Mouse (Mus musculus) thymus, postnatal 0 days (tissue): ENCODE measurements around the gene Bbip1. TPM values are rescaled to one million over a fixed set of nuclear protein-coding genes. Genes with fewer than 3 reads are reported as not detected.
"Not testable (repeated sequence)": the region's sequence is repeated elsewhere in the genome, so short reads cannot be mapped to it uniquely, and the experiment has no call there.

ENCODE experiments used
- DNase-seq: peaks from one replicate; pipeline ENCODE4 v3.0.0-alpha.2; 2015; ENCODE audit warnings: low spot score
- polyA plus RNA-seq: library from polyadenylated mRNA; unstranded; fragments of >200 nt; fragmentation: Nextera tagmentation; extraction: Ambion mirVana; gene quantifications from 2 replicates; pipeline ENCODE4 v1.2.1, GENCODE M21; 2015

Bbip1 gene
- 136 and 139 TPM in 2 replicates for polyA plus RNA-seq

- peak; percentile 100 for DNase-seq
Measured at GRCm38 (mm10) chr19:53943802-53944785, at the start of gene Bbip1, which contains the start of gene Shoc2. Bbip1 (minus strand) TSS chr19:53944627. Shoc2 (plus strand) TSS chr19:53944306.

- DNase-seq = no peak
Measured at GRCm38 (mm10) chr19:53993860-53994259, 49.4 kb upstream of the Bbip1 start.

- DNase-seq = no peak
Measured at GRCm38 (mm10) chr19:53990538-53990937, 46.1 kb upstream of the Bbip1 start.

- no peak for DNase-seq
Measured at GRCm38 (mm10) chr19:53984628-53985027, 40.2 kb upstream of the Bbip1 start.

DNA sequence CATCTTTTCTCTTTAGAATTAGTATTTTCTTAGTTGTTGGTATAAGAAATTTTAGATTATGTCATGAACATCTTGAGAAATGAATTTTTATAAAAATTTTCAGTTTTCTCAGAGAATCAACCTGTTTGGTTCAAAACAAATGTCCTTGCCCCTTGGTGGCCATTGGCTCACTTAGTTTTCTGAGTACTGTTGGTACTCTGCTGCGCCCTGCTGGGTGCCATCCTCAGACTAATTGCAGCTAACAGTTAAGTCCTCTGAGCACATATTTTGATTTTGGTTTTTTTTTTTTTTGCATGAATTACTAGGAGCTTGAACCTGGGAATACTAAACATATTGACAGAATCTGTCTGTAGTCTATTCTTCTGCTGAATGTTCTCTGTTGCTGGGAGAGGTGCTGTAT is 38.9 kb upstream of the Bbip1 start:
- DNase-seq = no peak

GRCm38 (mm10) chr19:53982041-53982440 is 37.6 kb upstream of the Bbip1 start:
- no peak for DNase-seq

DNA sequence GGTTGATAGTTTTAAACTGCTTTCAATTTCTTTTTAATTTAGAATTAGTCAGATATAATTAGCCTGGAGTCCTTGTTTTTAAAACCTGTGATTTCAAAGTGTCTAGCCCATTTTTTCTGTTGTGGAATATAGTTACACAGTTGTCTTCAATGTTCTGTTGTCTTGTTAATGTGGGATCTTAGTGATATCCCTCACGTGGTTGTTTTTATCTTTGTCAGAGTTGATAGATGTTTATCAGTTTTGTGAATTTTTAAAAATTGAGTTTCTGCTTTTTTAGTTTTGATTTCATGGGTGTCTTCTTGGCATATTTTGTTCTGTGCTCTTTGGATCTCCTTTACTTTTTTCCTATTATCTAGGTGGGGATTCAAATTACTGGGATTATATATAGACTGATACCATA is 29.2 kb upstream of the Bbip1 start:
- no peak for DNase-seq

- no peak for DNase-seq
Measured at GRCm38 (mm10) chr19:53971938-53972337, 27.5 kb upstream of the Bbip1 start.

GRCm38 (mm10) chr19:53969226-53969625 is 24.8 kb upstream of the Bbip1 start:
- no peak for DNase-seq

DNA sequence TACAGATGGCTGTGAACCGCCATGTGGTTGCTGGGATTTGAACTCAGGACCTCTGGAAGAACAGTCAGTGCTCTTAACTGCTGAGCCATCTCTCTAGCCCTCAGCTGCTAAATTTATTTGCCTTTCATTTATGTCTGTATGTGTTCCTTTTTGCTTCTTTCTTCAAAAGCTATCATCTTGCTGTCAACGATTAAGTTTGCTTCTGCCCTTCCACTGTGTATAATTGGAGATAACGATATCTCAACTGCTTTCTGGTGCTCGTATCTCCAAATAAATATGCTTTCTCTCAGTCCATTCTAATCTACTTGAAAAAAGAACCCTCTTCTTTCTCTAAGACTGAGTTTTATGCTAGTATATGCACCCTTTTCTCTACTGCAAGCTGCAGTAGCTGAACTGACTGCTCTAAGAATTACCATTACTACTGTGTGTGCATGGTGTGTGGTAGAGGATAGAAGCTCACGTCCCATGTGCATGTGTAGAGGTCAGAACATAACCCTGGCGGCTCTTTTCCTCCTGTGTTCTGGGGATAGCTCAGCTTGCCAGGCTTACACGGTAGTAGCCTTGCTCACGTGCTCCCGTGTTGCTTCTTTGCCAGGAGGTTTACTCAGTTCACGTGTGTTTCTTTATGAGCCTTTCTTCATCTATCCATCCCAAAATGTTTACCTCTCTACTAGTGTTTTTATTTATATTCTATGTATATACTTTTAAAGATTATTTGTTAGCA is 20.6 kb upstream of the Bbip1 start:
- DNase-seq = no peak

- DNase-seq = not testable (repeated sequence)
Measured at GRCm38 (mm10) chr19:53964347-53964746, 19.9 kb upstream of the Bbip1 start.

- DNase-seq = no peak
Measured at GRCm38 (mm10) chr19:53962511-53962910, 18.1 kb upstream of the Bbip1 start.

GRCm38 (mm10) chr19:53957513-53957912 is 13.1 kb upstream of the Bbip1 start:
- DNase-seq = no peak

- DNase-seq = peak; percentile 48
Measured at GRCm38 (mm10) chr19:53945171-53946042, 980 bp upstream of the Bbip1 start.

GRCm38 (mm10) chr19:53944786-53945169 is 351 bp upstream of the Bbip1 start:
- DNase-seq = no peak

- no peak for DNase-seq
Measured at GRCm38 (mm10) chr19:53942342-53942741, 2.1 kb downstream of the Bbip1 start.

DNA sequence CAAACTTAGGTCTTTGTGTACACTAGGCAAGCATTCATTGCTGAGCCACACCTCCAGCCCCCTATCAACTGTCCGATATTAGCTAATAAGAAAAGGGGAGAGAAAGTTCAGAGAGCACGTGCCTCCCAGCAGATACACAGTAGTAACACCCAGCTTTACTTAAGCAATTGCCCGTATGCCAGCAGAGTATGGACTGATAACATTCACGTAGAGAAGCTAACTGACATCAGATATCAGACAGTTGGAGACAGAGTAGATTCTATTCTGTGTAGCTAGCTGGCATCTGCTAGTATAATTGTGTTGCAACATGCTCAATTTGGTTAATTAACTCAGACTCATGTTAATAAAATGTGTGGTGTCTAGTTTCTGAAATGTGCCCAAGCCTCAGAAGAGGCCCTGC is 3.3 kb downstream of the Bbip1 start:
- no peak for DNase-seq

DNA sequence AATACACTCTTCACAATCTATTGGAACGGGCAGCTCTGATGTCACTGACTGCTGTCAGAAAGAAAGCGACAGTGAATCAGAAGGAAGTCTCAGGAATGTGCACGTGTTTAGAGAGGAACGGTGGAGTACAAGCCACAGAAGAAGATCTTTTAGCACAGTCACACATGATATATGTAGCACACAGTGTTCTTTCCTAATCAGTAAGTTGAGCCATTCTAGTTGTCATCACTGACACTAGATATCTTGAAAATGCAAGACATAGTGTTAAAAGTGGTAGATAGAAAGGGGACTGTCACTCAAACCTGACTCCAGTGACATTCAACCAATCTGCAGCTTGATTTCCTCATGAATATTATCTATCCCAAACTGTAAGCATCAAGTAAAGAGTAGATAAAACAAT is 5.0 kb downstream of the Bbip1 start:
- DNase-seq = no peak

- DNase-seq = no peak
Measured at GRCm38 (mm10) chr19:53934046-53934445, 10.4 kb downstream of the Bbip1 start.

DNA sequence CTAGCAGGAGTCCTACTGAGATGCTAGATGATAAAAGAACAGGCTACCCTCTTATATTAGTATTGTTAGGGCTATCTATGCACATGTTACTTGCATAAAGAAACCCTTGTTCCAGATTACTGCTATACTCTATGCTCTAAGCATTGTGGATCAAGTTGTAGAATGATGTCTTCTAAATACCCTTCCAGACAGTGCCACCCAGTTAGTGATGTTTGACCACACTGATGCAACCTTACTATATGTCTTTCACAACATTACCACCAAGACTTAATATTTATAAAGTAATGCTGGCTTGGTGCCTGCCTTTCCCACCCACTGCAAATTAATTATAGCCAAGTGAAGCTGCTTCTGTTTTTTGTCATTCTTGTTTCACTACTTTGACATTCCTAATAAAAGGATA is 11.4 kb downstream of the Bbip1 start:
- no peak for DNase-seq

DNA sequence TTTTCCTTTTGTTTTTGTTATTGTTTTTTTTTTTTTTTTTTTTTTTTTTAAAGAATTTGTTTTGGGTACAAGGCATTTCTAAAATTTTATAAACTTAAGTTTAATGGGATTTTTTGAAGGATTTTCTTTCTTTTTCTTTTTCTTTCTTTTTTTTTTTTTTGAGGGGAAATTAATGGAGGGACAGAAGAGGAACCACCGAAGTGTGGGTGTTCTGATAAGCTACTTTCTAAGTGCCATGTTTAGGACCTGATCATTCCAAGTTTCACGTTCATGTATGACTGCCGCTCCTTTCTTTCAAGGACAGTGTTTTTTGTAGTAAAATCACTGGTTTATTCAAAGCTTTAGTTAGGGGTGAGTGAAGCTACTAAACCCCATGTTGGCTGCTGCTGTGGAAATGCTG is 15.2 kb downstream of the Bbip1 start:
- no peak for DNase-seq
